Mouse (Mus musculus) lung, embryonic 14.5 days (tissue): Measurements from ENCODE around the gene Ager. TPM values are rescaled to one million over a fixed set of nuclear protein-coding genes. Genes with fewer than 3 reads are reported as not detected.

Experiments used
- ATAC-seq: fragments of 200-750 bp; cut with Nextera tagmentation; 2 replicates; pipeline ENCODE4 v1.8.0; 2017; ENCODE audit warnings: mild to moderate bottlenecking, moderate TSS enrichment, moderate library complexity; ENCODE audit not compliant: insufficient read depth
- DNase-seq: peaks from one replicate; pipeline ENCODE4 v3.0.0-alpha.2; 2015
- H3K27ac ChIP-seq: fragments of 300-500 bp; sonication (generic); 2 replicates; pipeline ENCODE4 v1.5.1; 2014; ENCODE audit warnings: low read depth, mild to moderate bottlenecking, moderate library complexity
- H3K27me3 ChIP-seq: fragments of 300-500 bp; sonication (generic); 2 replicates; pipeline ENCODE4 v1.6.1; 2014; ENCODE audit warnings: low read length, control low read depth; ENCODE audit not compliant: insufficient read depth
- H3K36me3 ChIP-seq: fragments of 300-500 bp; sonication (generic); 2 replicates; pipeline ENCODE4 v1.6.1; 2014; ENCODE audit warnings: control low read depth; ENCODE audit not compliant: insufficient read depth
- H3K4me1 ChIP-seq: fragments of 300-500 bp; sonication (generic); 2 replicates; pipeline ENCODE4 v1.6.1; 2014; ENCODE audit warnings: antibody characterized with exemption, control low read depth; ENCODE audit not compliant: insufficient read depth
- H3K4me2 ChIP-seq: fragments of 300-500 bp; sonication (generic); 2 replicates; pipeline ENCODE4 v1.6.1; 2014; ENCODE audit warnings: mild to moderate bottlenecking
- H3K4me3 ChIP-seq: fragments of 300-500 bp; sonication (generic); 2 replicates; pipeline ENCODE4 v1.5.1; 2014; ENCODE audit warnings: low read depth, low read length
- H3K9ac ChIP-seq: fragments of 300-500 bp; sonication (generic); 2 replicates; pipeline ENCODE4 v1.6.1; 2014
- H3K9me3 ChIP-seq: fragments of 300-500 bp; sonication (generic); 2 replicates; pipeline ENCODE4 v1.6.1; 2016; ENCODE audit warnings: low read depth, low read length, control low read depth
- CTCF ChIP-seq: IDR thresholded peaks from 2 replicates; pipeline ENCODE4 v1.5.1; 2016; ENCODE audit warnings: antibody characterized with exemption, low read depth
- WGBS: fragments of 180-500 bp; shearing (Covaris S2); extraction: QIAGEN DNeasy Blood & Tissue Kit; methylation state at CpG from one replicate; pipeline ENCODE4 v1.1.7; 2014; 5-methylcytosine and 5-hydroxymethylcytosine counted together
- polyA plus RNA-seq: library from polyadenylated mRNA; unstranded; fragments of >200 nt; fragmentation: Nextera tagmentation; extraction: Ambion mirVana; gene quantifications from 2 replicates; pipeline ENCODE4 v1.2.1, GENCODE M21; 2014

Ager gene
- polyA plus RNA-seq, 1 experiment from 2014 or later: 64.7 TPM

DNA sequence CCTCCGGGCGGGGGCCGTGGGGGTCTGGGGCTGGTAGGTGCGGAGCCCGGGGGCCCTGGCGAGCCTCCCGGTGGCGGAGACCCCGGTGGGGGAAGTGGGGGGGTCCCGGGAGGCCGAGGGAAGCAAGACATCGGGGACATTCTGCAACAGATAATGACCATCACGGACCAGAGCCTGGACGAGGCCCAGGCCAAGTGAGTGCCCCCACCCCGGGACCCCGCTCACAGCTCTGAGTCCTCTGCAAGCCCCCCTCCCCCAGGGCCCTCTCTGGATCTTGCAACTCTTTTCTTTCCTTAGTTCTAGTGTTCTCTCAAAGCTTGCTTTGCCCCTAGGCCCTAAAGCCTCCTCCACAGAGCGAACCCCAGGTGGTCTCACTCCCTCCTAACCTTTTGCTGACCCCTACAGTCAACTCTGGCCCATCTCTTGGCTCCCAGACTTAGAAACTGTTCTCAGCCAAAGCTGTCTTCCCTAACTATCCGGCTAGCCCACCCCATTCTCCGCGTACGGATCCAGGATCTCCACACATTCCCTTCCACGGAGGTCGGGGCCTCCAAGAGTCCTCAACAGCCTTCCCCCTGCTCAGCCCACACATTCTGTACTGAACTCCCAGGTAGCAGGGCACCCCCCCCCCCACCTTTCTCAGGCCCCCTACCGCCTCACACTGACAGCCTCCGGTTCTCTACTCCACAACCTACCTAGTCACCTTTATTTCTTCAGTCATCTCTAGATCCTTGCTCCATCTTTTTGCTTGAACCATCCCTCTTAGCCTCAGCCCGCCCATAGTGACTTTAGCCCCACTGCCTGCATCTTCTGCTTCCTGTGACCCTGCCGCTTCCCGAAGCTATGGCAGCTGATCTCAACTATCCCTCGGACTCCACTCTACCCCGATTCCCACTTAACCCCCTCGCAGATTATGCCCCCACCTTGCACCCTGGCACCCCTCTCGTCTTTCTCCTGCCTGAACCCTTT lies 4.8 kb upstream of the Ager start:
- H3K4me2 ChIP-seq: peak overlapping the region; percentile 97
- peak; percentile 11; the same call in 1 of the 2 replicates for ATAC-seq

GRCm38 (mm10) chr17:34593752-34594525 lies 3.7 kb upstream of the Ager start:
- Histone ChIP-seq H3K9me3 (no peaks in the 10 kb centered on the region), H3K4me3 (peak overlapping the region; percentile 87), H3K4me2 (peak overlapping the region; percentile 97), H3K27ac (no peak overlapping the region), H3K27me3 (no peaks in the 10 kb centered on the region), H3K36me3 (peaks cover 30% of the 10 kb centered on the region), H3K9ac (peak overlapping the region; percentile 95), H3K4me1 (peaks cover 48% of the 10 kb centered on the region)
- WGBS: 37% methylated on average over 31 of the region's 34 CpGs
- ATAC-seq (no peak), DNase-seq (peak; percentile 68)
- peak; percentile 17; the same call in 1 of the 2 replicates for TF ChIP-seq CTCF

More for the DNA sequence above, 4.8 kb upstream of the Ager start:
- Histone ChIP-seq H3K4me3 (peak overlapping the region; percentile 87), H3K36me3 (peaks cover 30% of the 10 kb centered on the region), H3K27ac (peak overlapping the region; percentile 98), H3K9ac (peak overlapping the region; percentile 95), H3K4me1 (peaks cover 49% of the 10 kb centered on the region), H3K27me3 (no peaks in the 10 kb centered on the region), H3K9me3 (no peaks in the 10 kb centered on the region)
- DNase-seq: peak; percentile 66
- TF ChIP-seq CTCF: no peak
- WGBS: 1% methylated on average over 32 of the region's 32 CpGs

GRCm38 (mm10) chr17:34596098-34596497 lies 1.6 kb upstream of the Ager start:
- H3K9me3 ChIP-seq: no peaks in the 10 kb centered on the region
- no peaks in the 10 kb centered on the region for H3K27me3 ChIP-seq
- H3K4me1 ChIP-seq: peaks cover 28% of the 10 kb centered on the region
- no peak for TF ChIP-seq CTCF
- H3K4me3 ChIP-seq: no peak overlapping the region
- WGBS: 48% methylated on average over 8 of the region's 8 CpGs
- DNase-seq (no peak), ATAC-seq (no peak)
- H3K36me3 ChIP-seq: peaks cover 43% of the 10 kb centered on the region
- H3K4me2 ChIP-seq: no peak overlapping the region
- no peak overlapping the region for H3K9ac ChIP-seq
- no peak overlapping the region for H3K27ac ChIP-seq

- no peak overlapping the region for H3K9ac ChIP-seq
- H3K27ac ChIP-seq: no peak overlapping the region
- no peak overlapping the region for H3K4me3 ChIP-seq
- peaks cover 18% of the 10 kb centered on the region for H3K4me1 ChIP-seq
- WGBS: 67% methylated on average over 9 of the region's 9 CpGs
- ATAC-seq (no peak), DNase-seq (no peak)
- no peak overlapping the region for H3K4me2 ChIP-seq
- no peaks in the 10 kb centered on the region for H3K27me3 ChIP-seq
- H3K9me3 ChIP-seq: no peaks in the 10 kb centered on the region
- H3K36me3 ChIP-seq: peaks cover 40% of the 10 kb centered on the region
- no peak for TF ChIP-seq CTCF
Observed at GRCm38 (mm10) chr17:34599891-34600290, 2.2 kb downstream of the Ager start.

DNA sequence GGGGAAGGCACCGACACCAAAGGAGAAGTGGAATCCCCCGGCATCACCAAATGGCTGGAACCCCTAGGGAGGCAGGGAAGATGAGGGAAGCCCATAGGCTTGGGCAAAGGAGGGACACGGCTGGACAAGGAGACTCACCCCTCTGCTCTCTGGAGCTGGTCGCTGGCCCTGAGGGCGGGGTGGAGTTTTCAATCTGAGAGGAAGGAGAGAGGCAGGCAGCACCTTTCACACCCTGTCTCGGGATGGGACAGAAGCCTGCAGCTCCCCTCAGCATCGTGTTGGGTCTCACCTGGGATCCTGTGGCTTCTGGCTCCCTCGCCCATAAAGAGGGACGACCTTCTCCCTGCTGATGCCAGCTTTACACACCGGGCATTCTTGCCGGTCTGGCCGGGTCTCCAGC lies 4.1 kb downstream of the Ager start:
- DNase-seq: no peak
- no peaks in the 10 kb centered on the region for H3K27me3 ChIP-seq
- no peak overlapping the region for H3K9ac ChIP-seq
- no peaks in the 10 kb centered on the region for H3K9me3 ChIP-seq
- H3K4me2 ChIP-seq: peak overlapping the region; percentile 78; the same call in 1 of the 2 replicates
- no peak overlapping the region for H3K4me3 ChIP-seq
- H3K4me1 ChIP-seq: peaks cover 18% of the 10 kb centered on the region
- no peak for TF ChIP-seq CTCF
- H3K36me3 ChIP-seq: peaks cover 22% of the 10 kb centered on the region
- H3K27ac ChIP-seq: no peak overlapping the region
- no peak for ATAC-seq
- WGBS: 74% methylated on average over 12 of the region's 12 CpGs

DNA sequence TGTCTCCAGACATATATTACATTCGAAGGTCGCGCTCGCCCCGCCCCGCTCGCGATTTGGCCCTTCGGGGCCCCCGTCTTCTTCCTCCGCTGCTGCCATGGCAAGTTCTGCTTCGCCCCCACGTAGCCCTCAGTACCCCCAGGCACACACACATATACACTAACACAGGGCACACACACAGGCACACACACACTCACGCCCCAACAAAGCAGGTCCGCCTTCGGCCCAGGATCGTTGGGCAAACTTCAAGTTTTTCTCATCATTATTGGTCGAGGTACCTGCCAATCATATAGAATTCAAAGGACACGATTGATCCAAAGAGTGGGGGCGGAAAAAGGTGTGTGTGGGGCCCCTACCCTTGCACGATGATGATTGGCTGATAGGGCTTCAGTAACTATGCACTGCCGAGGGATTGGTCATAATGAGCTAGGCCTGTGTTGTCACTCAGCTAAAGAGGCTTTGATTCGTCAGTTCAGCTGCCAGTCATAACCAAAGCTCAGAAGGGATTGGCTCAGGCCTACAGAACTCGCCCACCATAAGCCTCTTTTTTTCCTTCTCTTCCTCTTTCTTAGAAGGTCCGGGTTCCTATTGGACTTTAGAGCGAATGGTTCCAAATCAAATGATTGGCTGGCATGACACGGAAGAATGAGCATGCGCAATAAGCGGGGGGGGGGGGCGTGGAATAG lies 5.9 kb downstream of the Ager start, which contains the start of gene Rnf5:
Gene Rnf5 (minus strand): TSS at position 316 of the 686 bp plus-strand sequence.
- DNase-seq (peak; percentile 100), ATAC-seq (peak; percentile 95)
- H3K9ac ChIP-seq: peak within 1 kb of the TSS; percentile 58
- H3K27ac ChIP-seq: peak within 1 kb of the TSS; percentile 90
- peaks cover 8% of the 10 kb centered on the region for H3K4me1 ChIP-seq
- peak within 1 kb of the TSS; percentile 96 for H3K4me3 ChIP-seq
- TF ChIP-seq CTCF: no peak
- peaks cover 28% of the 10 kb centered on the region for H3K36me3 ChIP-seq
- H3K4me2 ChIP-seq: peak within 1 kb of the TSS; percentile 95
- under 1% methylated on average over 30 of the region's 30 CpGs for WGBS
- no peaks in the 10 kb centered on the region for H3K9me3 ChIP-seq
- no peaks in the 10 kb centered on the region for H3K27me3 ChIP-seq
